Mouse (Mus musculus) megakaryocyte, embryonic 14.5 days (primary cell): ENCODE measurements around the gene Rubcnl.

ENCODE experiments used
- FLI1 ChIP-seq: IDR thresholded peaks from 2 replicates; pipeline ENCODE4 v1.6.1; 2012; ENCODE audit warnings: low read length, inconsistent platforms, mixed read lengths
- GATA1 ChIP-seq: IDR thresholded peaks from 3 replicates; pipeline ENCODE4 v1.6.1; 2012; ENCODE audit warnings: mixed read lengths, low read length, inconsistent platforms, borderline replicate concordance

GRCm38 (mm10) chr14:75015856-75016714 lies at the start of gene Rubcnl:
- TF ChIP-seq GATA1 (no peak), FLI1 (no peak)
